Mouse (Mus musculus) CH12.LX (cell line): ENCODE results near the gene L2hgdh.

ENCODE experiments used
- BHLHE40 ChIP-seq: IDR thresholded peaks from 2 replicates; pipeline ENCODE4 v1.6.1; 2011; ENCODE audit warnings: mild to moderate bottlenecking, low read depth, low read length, improper control_type of control experiment
- CTCF ChIP-seq, 2 experiments: IDR thresholded peaks in 1 of 2; conservative IDR thresholded peaks in 1 of 2; 2 replicates each; pipeline ENCODE4 v1.5.1; 2011 to 2012; ENCODE audit warnings: low read depth in 2 of 2, low read length in 2 of 2, improper control_type of control experiment in 1 of 2, inconsistent platforms in 1 of 2, mild to moderate bottlenecking in 1 of 2, moderate library complexity in 1 of 2
- EP300 ChIP-seq: IDR thresholded peaks from 2 replicates; pipeline ENCODE4 v1.6.1; 2011; ENCODE audit warnings: low read length, improper control_type of control experiment
- MAFK ChIP-seq: IDR thresholded peaks from 2 replicates; pipeline ENCODE4 v1.6.1; 2011; ENCODE audit warnings: low read length, improper control_type of control experiment; ENCODE audit not compliant: insufficient replicate concordance
- POLR2A ChIP-seq: IDR thresholded peaks from 2 replicates; pipeline ENCODE4 v1.6.1; 2011; ENCODE audit warnings: low read depth, mild to moderate bottlenecking, improper control_type of control experiment, low read length
- POLR2AphosphoS2 ChIP-seq: IDR thresholded peaks from 2 replicates; pipeline ENCODE4 v1.6.1; 2011; ENCODE audit warnings: low read depth, low read length, improper control_type of control experiment
- SIN3A ChIP-seq: IDR thresholded peaks from 2 replicates; pipeline ENCODE4 v1.6.1; 2012; ENCODE audit warnings: low read length, improper control_type of control experiment, inconsistent platforms

DNA sequence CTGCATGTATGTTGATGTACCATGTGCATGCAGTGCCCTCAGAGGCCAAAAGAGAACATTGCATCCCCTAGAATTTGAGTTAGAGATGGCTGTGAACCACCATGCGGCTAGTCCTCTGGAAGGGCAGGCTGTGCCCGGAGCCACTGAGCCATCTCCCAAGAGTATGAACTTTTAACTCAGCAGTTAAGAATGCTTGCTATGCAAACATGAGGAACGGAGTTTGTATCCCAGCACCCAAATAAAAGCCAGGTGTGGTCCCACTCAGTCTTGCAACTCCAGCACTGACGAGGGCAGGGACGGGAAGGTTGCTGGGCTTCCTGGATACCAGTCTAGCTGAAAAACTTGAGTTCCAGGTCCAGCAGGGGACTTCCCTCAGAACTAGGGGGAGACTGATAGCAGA is 17.3 kb upstream of the L2hgdh start:
- 0 out of 4 replicates have a peak, but pooled peaks of 1 of the 2 experiments have one; percentile 10 for TF ChIP-seq CTCF (conservative IDR thresholded peaks at IDR 0.05 in 1 of 2, IDR thresholded peaks at IDR 0.05 in 1 of 2; ENCODE audit: low read depth in 2 of 2, low read length in 2 of 2)
- TF ChIP-seq MAFK: no peak
- no peak for TF ChIP-seq BHLHE40
- TF ChIP-seq EP300: no peak
- TF ChIP-seq POLR2A: no peak
- TF ChIP-seq POLR2AphosphoS2: no peak
- no peak for TF ChIP-seq SIN3A
